Mouse (Mus musculus): Measurements from ENCODE around the gene Kcna1. TPM values are rescaled to one million over a fixed set of nuclear protein-coding genes. Genes with fewer than 3 reads are reported as not detected.

Kcna1 gene
- polyA plus RNA-seq, 1 experiment = 1.3 TPM

- no peak for TF ChIP-seq CTCF (IDR thresholded peaks at IDR 0.05; ENCODE audit: borderline replicate concordance, extremely low read depth, insufficient read depth, insufficient read length)
- no peak for TF ChIP-seq POLR2A (IDR thresholded peaks at IDR 0.05; ENCODE audit: borderline replicate concordance, extremely low read depth, insufficient read depth, insufficient read length, poor library complexity, severe bottlenecking)
- DNase-seq (ENCODE audit: low read depth) = peak; percentile 31
These were observed 50.2 kb downstream of the Kcna1 start for GRCm38 (mm10) chr6:126595805-126596629.

- no peak for DNase-seq (ENCODE audit: low read depth)
- no peak for TF ChIP-seq CTCF (IDR thresholded peaks at IDR 0.05; ENCODE audit: borderline replicate concordance, extremely low read depth, insufficient read depth, insufficient read length)
- TF ChIP-seq POLR2A (IDR thresholded peaks at IDR 0.05; ENCODE audit: borderline replicate concordance, extremely low read depth, insufficient read depth, insufficient read length, poor library complexity, severe bottlenecking) = no peak
These were observed 51.1 kb downstream of the Kcna1 start for GRCm38 (mm10) chr6:126595130-126595529.

GRCm38 (mm10) chr6:126594365-126594764, 51.8 kb downstream of the Kcna1 start:
- DNase-seq (ENCODE audit: low read depth) = peak; percentile 81
- no peak for TF ChIP-seq CTCF (IDR thresholded peaks at IDR 0.05; ENCODE audit: borderline replicate concordance, extremely low read depth, insufficient read depth, insufficient read length)
- no peak for TF ChIP-seq POLR2A (IDR thresholded peaks at IDR 0.05; ENCODE audit: borderline replicate concordance, extremely low read depth, insufficient read depth, insufficient read length, poor library complexity, severe bottlenecking)

GRCm38 (mm10) chr6:126593336-126593735, 52.8 kb downstream of the Kcna1 start:
- no peak for TF ChIP-seq POLR2A (IDR thresholded peaks at IDR 0.05; ENCODE audit: borderline replicate concordance, extremely low read depth, insufficient read depth, insufficient read length, poor library complexity, severe bottlenecking)
- TF ChIP-seq CTCF (IDR thresholded peaks at IDR 0.05; ENCODE audit: borderline replicate concordance, extremely low read depth, insufficient read depth, insufficient read length) = no peak
- DNase-seq (ENCODE audit: low read depth) = no peak

Other genes with a start within 250 kb of the Kcna1 start
- 2.0 and 2.3 TPM in 2 replicates for gene Kcna5, start 111.0 kb downstream of the Kcna1 start, polyA plus RNA-seq (2012; rRNA removed)
- gene Kcna6, start 94.3 kb upstream of the Kcna1 start, polyA plus RNA-seq (2012; rRNA removed) = 7.9 and 14.8 TPM in 2 replicates
- gene Ndufa9, start 202.8 kb upstream of the Kcna1 start, polyA plus RNA-seq (2012; rRNA removed) = 95.3 and 99.2 TPM in 2 replicates
- 0.11 and 0.16 TPM in 2 replicates for gene Akap3, start 206.7 kb upstream of the Kcna1 start, polyA plus RNA-seq (2012; rRNA removed)